Mouse (Mus musculus) erythroid progenitor cell, adult 5-6 weeks (primary cell): ENCODE data around the gene Cbarp. TPM values are rescaled to one million over a fixed set of nuclear protein-coding genes. Genes with fewer than 3 reads are reported as not detected.

Source experiments
- ATAC-seq: replicated peaks from 2 replicates; pipeline ENCODE4 v1.8.0; 2016; ENCODE audit warnings: moderate number of reproducible peaks, mild to moderate bottlenecking, moderate TSS enrichment, inconsistent platforms; ENCODE audit not compliant: poor library complexity, low FRiP score, severe bottlenecking
- total RNA-seq, 2 experiments: library from RNA; stranded (forward) in 1 of 2; stranded (reverse) in 1 of 2; fragments of 150-400 nt in 1 of 2; fragments of 186-747, 209-891 nt in 1 of 2; gene quantifications; 2 replicates each; pipeline versions ENCODE4 v1.2.3 to v1.2.4; 2015 to 2017; ENCODE audit warnings: low replicate concordance in 2 of 2

Cbarp gene
- total RNA-seq, 2 experiments from 2014 or later: not detected

GRCm38 (mm10) chr10:80159021-80159560, 18.5 kb upstream of the Cbarp start:
- ATAC-seq: peak; percentile 11

GRCm38 (mm10) chr10:80158307-80158986, 17.8 kb upstream of the Cbarp start:
- ATAC-seq: no peak

- no peak for ATAC-seq
Observed at GRCm38 (mm10) chr10:80157141-80157929, 16.7 kb upstream of the Cbarp start.

GRCm38 (mm10) chr10:80156752-80157053, 16.1 kb upstream of the Cbarp start:
- no peak for ATAC-seq

GRCm38 (mm10) chr10:80156002-80156751, 15.5 kb upstream of the Cbarp start:
- no peak for ATAC-seq

- ATAC-seq: no peak
Observed at GRCm38 (mm10) chr10:80155277-80155676, 14.6 kb upstream of the Cbarp start.

- no peak for ATAC-seq
Observed at GRCm38 (mm10) chr10:80154384-80154783, 13.7 kb upstream of the Cbarp start.

- no peak for ATAC-seq
Observed at GRCm38 (mm10) chr10:80153713-80154112, 13.1 kb upstream of the Cbarp start.

- ATAC-seq: no peak
Observed at GRCm38 (mm10) chr10:80152873-80153260, 12.2 kb upstream of the Cbarp start.

DNA sequence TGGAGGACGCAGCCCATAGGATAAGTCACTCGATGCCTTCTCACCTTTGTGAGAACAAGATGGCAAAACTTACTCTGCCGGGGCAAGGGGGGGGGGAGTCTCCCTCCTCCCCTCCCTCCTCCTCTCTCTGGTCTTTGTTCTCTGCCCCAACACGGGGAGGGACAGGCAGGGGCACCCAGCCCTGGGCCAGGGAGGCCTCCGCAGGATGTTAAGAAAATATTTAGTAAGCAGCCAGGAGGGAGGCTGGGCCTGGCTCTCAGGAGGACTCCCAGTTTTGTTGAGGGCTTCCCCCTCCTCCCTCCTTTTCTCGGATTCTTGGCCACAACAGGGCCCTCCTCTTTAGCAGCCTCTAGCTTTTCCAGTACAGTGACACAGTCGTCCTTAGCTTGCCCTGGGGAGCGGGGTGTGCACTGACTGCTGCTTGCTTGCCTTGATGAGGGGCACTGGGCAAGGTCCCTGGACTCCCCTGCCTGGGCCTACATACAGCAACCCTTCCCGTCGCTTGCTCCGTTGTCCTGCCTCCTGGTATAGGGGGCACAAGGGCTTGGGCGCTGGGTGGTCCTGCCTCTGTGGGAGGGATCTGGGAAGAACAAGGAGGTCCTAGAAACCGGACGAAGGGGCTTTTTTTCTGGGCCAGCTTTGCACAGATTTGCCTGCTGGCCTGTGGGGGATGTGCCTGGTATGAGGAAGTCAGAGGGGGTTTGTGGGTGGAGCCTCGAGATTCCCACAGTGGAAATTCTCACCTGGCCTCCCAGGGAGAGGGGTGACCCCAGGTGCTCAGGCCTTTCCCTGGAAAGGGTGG, 11.6 kb upstream of the Cbarp start:
- no peak for ATAC-seq

GRCm38 (mm10) chr10:80151211-80152034, 10.8 kb upstream of the Cbarp start:
- ATAC-seq: no peak

- ATAC-seq: no peak
Observed at GRCm38 (mm10) chr10:80150226-80151210, 9.9 kb upstream of the Cbarp start.

GRCm38 (mm10) chr10:80149291-80150225, 8.9 kb upstream of the Cbarp start:
- ATAC-seq: peak; percentile 60

DNA sequence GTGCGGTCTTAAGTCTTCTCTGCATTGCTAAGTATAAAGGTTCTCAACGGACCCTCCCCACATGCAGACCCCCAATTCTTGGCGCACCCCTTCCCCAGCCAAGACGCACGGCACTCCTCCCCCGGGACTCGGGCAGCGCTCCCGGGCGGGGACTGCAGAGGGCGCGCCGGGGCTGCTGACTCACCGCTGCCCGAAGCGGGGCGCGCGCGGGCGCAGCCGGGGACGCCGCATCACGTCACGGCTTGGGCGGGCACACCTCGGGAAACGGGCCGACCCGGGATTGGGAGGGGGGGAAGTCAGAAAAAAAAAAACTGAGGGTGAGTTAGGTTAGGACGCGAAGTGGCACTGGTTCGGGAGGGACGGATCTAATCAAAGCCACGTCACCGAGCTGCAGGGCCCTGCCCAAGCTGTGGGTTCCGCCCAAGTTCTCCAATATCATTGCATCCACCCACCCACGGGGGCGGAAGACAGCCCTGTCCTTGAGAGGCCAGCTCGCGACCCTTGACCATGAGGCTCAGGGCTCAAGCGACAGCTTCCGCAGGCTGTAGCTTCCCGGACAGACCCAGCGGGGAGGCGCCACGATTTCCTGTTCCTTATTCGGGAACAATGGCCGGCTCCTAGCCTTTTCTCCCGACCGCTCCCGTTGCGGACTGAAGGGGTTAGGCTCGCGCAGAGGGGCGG, 8.1 kb upstream of the Cbarp start:
- peak; percentile 50 for ATAC-seq

GRCm38 (mm10) chr10:80147719-80148601, 7.3 kb upstream of the Cbarp start, which contains the start of gene Midn:
Gene Midn, plus strand, starts transcription at chr10:80148272.
- 0 out of 2 replicates have a peak, but pooled peaks have one; percentile 1 for ATAC-seq
